Mouse (Mus musculus) G1E (cell line): ENCODE data around the gene Abo. TPM values are rescaled to one million over a fixed set of nuclear protein-coding genes. Genes with fewer than 3 reads are reported as not detected.
"Not testable (repeated sequence)": the region's sequence is repeated elsewhere in the genome, so short reads cannot be mapped to it uniquely, and the experiment has no call there.

Experiments used
- ATAC-seq: 2 replicates; pipeline ENCODE4 v1.8.0; 2016; ENCODE audit warnings: mild to moderate bottlenecking; ENCODE audit not compliant: insufficient number of reproducible peaks, poor library complexity, low FRiP score, severe bottlenecking; ENCODE audit errors: extremely low read depth
- DNase-seq: peaks from one replicate; pipeline ENCODE4 v3.0.0; 2012; ENCODE audit warnings: low spot score
- H3K27me3 ChIP-seq: 2 replicates; pipeline ENCODE4 v1.6.1; 2012; ENCODE audit warnings: mild to moderate bottlenecking, low read length, inconsistent platforms; ENCODE audit not compliant: insufficient read depth
- H3K36me3 ChIP-seq: replicated peaks from 2 replicates; pipeline ENCODE3; 2012; ENCODE audit warnings: mild to moderate bottlenecking, inconsistent platforms
- H3K4me1 ChIP-seq: 2 replicates; pipeline ENCODE4 v1.6.1; 2012; ENCODE audit warnings: low read depth, low read length, inconsistent platforms, mixed read lengths; ENCODE audit not compliant: insufficient read depth
- H3K4me3 ChIP-seq: 2 replicates; pipeline ENCODE4 v1.5.1; 2012; ENCODE audit warnings: low read depth, mild to moderate bottlenecking, inconsistent platforms, low read length, moderate library complexity, mixed read lengths
- H3K9me3 ChIP-seq: replicated peaks from 2 replicates; pipeline ENCODE4 v1.6.1; 2012; ENCODE audit warnings: inconsistent platforms
- CTCF ChIP-seq: IDR thresholded peaks from 2 replicates; pipeline ENCODE4 v1.5.1; 2012; ENCODE audit warnings: low read depth, low read length, inconsistent platforms, mixed read lengths
- GATA1 ChIP-seq: IDR thresholded peaks from 2 replicates; pipeline ENCODE4 v1.6.1; 2012; ENCODE audit warnings: borderline replicate concordance, low read length, inconsistent platforms, mixed read lengths
- GATA2 ChIP-seq: IDR thresholded peaks from 2 replicates; pipeline ENCODE4 v1.6.1; 2012; ENCODE audit warnings: low read depth, low read length, inconsistent platforms, borderline replicate concordance
- POLR2AphosphoS5 ChIP-seq: IDR thresholded peaks from 2 replicates; pipeline ENCODE4 v1.6.1; 2012; ENCODE audit warnings: low read depth, low read length, inconsistent platforms; ENCODE audit not compliant: insufficient replicate concordance
- TAL1 ChIP-seq: conservative IDR thresholded peaks from 2 replicates; pipeline ENCODE4 v1.6.1; 2012; ENCODE audit warnings: low read depth, low read length, inconsistent platforms, mixed read lengths
- polyA plus RNA-seq: library from polyadenylated mRNA; stranded (reverse); fragments of >175 nt; gene quantifications from 2 replicates; pipeline ENCODE4 v1.2.3, GENCODE M21; 2012
- total RNA-seq, 2 experiments: library from RNA; stranded (forward) in 1 of 2; stranded (reverse) in 1 of 2; fragments of 200-1000 nt in 1 of 2; fragments of >200 nt in 1 of 2; fragmentation: Nextera tagmentation in 1 of 2; gene quantifications; 2 replicates each; pipeline ENCODE4 v1.2.3; 2014 to 2017

The Abo gene
- total and polyA plus RNA-seq, 3 experiments: 0.05 TPM; not detected in 2

DNA sequence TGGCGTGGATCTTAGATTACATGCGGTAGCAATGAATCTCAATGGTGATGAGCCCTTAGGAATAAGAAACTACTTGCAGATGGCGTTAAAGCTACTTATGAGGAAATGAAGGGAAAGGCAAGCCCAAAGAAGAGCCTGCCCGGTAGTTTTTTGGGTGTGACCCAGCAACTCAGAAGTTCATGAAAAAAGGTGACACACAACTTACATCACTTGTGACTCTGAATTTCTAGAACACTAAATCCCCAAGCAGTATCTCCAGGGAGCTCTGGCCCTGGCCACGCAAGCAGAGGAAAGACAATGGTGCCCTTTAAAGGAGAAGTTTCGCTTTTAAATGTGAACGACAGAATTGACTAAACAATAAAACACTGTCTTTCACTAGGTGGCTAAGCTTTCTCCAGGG is 38.5 kb upstream of the Abo start:
- DNase-seq (no peak), ATAC-seq (no peak)
- peak overlapping the region; percentile 86 for H3K4me3 ChIP-seq
- H3K9me3 ChIP-seq: no peaks in the 10 kb centered on the region
- no peaks in the 10 kb centered on the region for H3K27me3 ChIP-seq
- TF ChIP-seq GATA1: no peak
- TF ChIP-seq GATA2: no peak
- no peak for TF ChIP-seq TAL1
- TF ChIP-seq POLR2AphosphoS5: no peak; the same call in 1 of the 2 replicates
- no peak for TF ChIP-seq CTCF
- H3K4me1 ChIP-seq: peaks cover 69% of the 10 kb centered on the region
- H3K36me3 ChIP-seq: peaks cover 83% of the 10 kb centered on the region

GRCm38 (mm10) chr2:26902467-26903220 is 37.9 kb upstream of the Abo start, which contains the start of gene Surf6:
Gene Surf6 (minus strand): TSS chr2:26902879.
- ATAC-seq: peak; percentile 90
- Histone ChIP-seq H3K9me3 (no peaks in the 10 kb centered on the region), H3K4me3 (peak within 1 kb of the TSS; percentile 86), H3K36me3 (peaks cover 83% of the 10 kb centered on the region), H3K27me3 (no peaks in the 10 kb centered on the region), H3K4me1 (peaks cover 63% of the 10 kb centered on the region)
- DNase-seq: peak; percentile 95
- TF ChIP-seq GATA2 (no peak), CTCF (no peak), POLR2AphosphoS5 (no peak), GATA1 (no peak), TAL1 (no peak)

- Histone ChIP-seq H3K36me3 (peaks cover 83% of the 10 kb centered on the region), H3K4me1 (peaks cover 55% of the 10 kb centered on the region), H3K4me3 (peak overlapping the region; percentile 86), H3K27me3 (no peaks in the 10 kb centered on the region), H3K9me3 (no peaks in the 10 kb centered on the region)
- DNase-seq: no peak
- TF ChIP-seq GATA1: no peak
- TF ChIP-seq TAL1: no peak
- TF ChIP-seq CTCF: no peak
- no peak for TF ChIP-seq POLR2AphosphoS5
- TF ChIP-seq GATA2: no peak
- no peak for ATAC-seq
Observed at GRCm38 (mm10) chr2:26901834-26902400, 37.1 kb upstream of the Abo start.

- TF ChIP-seq CTCF (no peak), GATA1 (no peak), TAL1 (no peak), POLR2AphosphoS5 (no peak), GATA2 (no peak)
- H3K36me3 ChIP-seq: peaks cover 83% of the 10 kb centered on the region
- ATAC-seq: no peak
- H3K9me3 ChIP-seq: no peaks in the 10 kb centered on the region
- H3K4me1 ChIP-seq: peaks cover 43% of the 10 kb centered on the region
- H3K27me3 ChIP-seq: no peaks in the 10 kb centered on the region
- no peak overlapping the region for H3K4me3 ChIP-seq
- DNase-seq: no peak
Observed at GRCm38 (mm10) chr2:26900731-26901130, 36.0 kb upstream of the Abo start.

GRCm38 (mm10) chr2:26895898-26896297 is 31.1 kb upstream of the Abo start:
- DNase-seq (no peak), ATAC-seq (no peak)
- H3K36me3 ChIP-seq: peaks cover 93% of the 10 kb centered on the region
- H3K4me1 ChIP-seq: peaks cover 23% of the 10 kb centered on the region
- H3K27me3 ChIP-seq: no peaks in the 10 kb centered on the region
- no peak for TF ChIP-seq GATA1
- no peak for TF ChIP-seq GATA2
- TF ChIP-seq CTCF: no peak
- TF ChIP-seq POLR2AphosphoS5: no peak
- TF ChIP-seq TAL1: no peak
- no peak overlapping the region for H3K4me3 ChIP-seq
- H3K9me3 ChIP-seq: no peaks in the 10 kb centered on the region

DNA sequence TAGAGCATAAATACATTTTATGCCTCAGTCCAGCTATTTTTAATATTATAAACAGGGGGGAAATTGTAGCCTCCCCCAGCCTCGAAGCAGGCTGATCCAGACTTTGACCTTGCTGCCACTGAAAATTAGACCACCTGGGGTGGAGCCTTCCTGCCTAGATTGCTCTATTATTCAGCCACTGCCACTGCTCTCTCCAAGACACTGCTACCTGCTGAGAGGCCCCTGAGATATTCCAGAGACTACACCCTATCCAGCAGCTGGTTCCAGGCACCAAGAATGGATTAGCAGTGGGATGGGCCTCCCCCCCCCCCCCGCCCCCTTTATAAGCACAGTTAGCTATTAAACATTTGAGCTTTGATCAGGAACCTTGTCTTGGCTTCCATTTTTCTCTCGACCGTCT is 21.4 kb upstream of the Abo start:
- ATAC-seq, H3K9me3 ChIP-seq, H3K27me3 ChIP-seq, DNase-seq, H3K4me3 ChIP-seq, H3K4me1 ChIP-seq: not testable (repeated sequence)
- peaks cover 32% of the 10 kb centered on the region for H3K36me3 ChIP-seq

DNA sequence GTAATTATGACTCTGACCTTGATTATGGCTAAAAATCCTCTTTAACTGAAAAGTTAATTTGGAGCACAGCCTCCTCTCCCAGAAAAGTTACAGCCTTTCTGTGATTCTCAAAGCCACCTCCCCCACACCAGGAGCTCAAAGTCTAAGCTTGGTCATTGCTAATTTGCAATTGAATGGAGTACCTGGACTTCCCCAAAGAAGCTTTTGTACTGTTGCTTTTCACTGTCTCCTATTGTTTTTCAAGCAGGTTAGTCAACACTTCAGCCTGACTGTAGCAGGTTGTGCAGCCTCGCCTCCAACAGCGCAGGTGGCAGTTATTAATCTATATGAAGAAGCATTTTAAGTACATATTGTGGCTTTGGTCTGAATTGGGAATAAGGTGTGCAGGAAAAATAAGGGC is 20.8 kb upstream of the Abo start:
- not testable (repeated sequence) for H3K27me3 ChIP-seq, H3K4me1 ChIP-seq, H3K4me3 ChIP-seq, DNase-seq, ATAC-seq, H3K9me3 ChIP-seq
- H3K36me3 ChIP-seq: peaks cover 26% of the 10 kb centered on the region
